Mouse (Mus musculus): Measurements from ENCODE around the gene Actg1. TPM values are rescaled to one million over a fixed set of nuclear protein-coding genes. Genes with fewer than 3 reads are reported as not detected.

The Actg1 gene
- polyA plus RNA-seq, 1 experiment = 2,358 TPM

- no peak overlapping the region for H3K4me3 ChIP-seq
- TF ChIP-seq MAX (IDR thresholded peaks at IDR 0.05; ENCODE audit: low read depth) (no peak), TCF3 (IDR thresholded peaks at IDR 0.05; ENCODE audit: insufficient read length, low read depth) (no peak), POLR2A (IDR thresholded peaks at IDR 0.05; ENCODE audit: insufficient read length, low read depth) (no peak), USF1 (IDR thresholded peaks at IDR 0.05; ENCODE audit: low read depth) (no peak), MYOG (IDR thresholded peaks at IDR 0.05; ENCODE audit: control insufficient read depth in 1 of 3, insufficient read depth in 1 of 3, insufficient read length in 2 of 3, low read depth in 2 of 3) (no peak), CEBPB (IDR thresholded peaks at IDR 0.05; ENCODE audit: insufficient read depth, poor library complexity, severe bottlenecking) (no peak), E2F4 (IDR thresholded peaks at IDR 0.05; ENCODE audit: insufficient read depth) (no peak), POLR2AphosphoS2 (IDR thresholded peaks at IDR 0.05; ENCODE audit: insufficient read length, low read depth) (no peak), REST (IDR thresholded peaks at IDR 0.05; ENCODE audit: insufficient read depth, insufficient read length) (no peak), TCF12 (IDR thresholded peaks at IDR 0.05; ENCODE audit: insufficient read depth, poor library complexity, severe bottlenecking) (no peak), SRF (IDR thresholded peaks at IDR 0.05; ENCODE audit: control insufficient read depth, insufficient read length, low read depth) (no peak), MYOD1 (IDR thresholded peaks at IDR 0.05; ENCODE audit: control insufficient read depth in 1 of 3, insufficient read length in 2 of 3, low read depth in 2 of 3) (no peak)
- no peak overlapping the region for H3ac ChIP-seq (ENCODE audit: control insufficient read depth, insufficient read length)
- no peak overlapping the region for H3K4me2 ChIP-seq (ENCODE audit: low read depth)
- H3K27me3 ChIP-seq (ENCODE audit: control insufficient read depth, insufficient read depth, insufficient read length) = no peaks in the 10 kb centered on the region
- peaks cover 6% of the 10 kb centered on the region for H3K79me2 ChIP-seq (ENCODE audit: control insufficient read depth, insufficient read depth)
- H3K36me3 ChIP-seq (ENCODE audit: control insufficient read depth, insufficient read depth) = peaks cover 5% of the 10 kb centered on the region
Measured at GRCm38 (mm10) chr11:120375324-120375723, 27.0 kb upstream of the Actg1 start.

- Histone ChIP-seq H3K36me3 (ENCODE audit: control insufficient read depth, insufficient read depth) (no peaks in the 10 kb centered on the region), H3K4me2 (ENCODE audit: low read depth) (no peak overlapping the region), H3K27me3 (ENCODE audit: control insufficient read depth, insufficient read depth, insufficient read length) (no peaks in the 10 kb centered on the region), H3K79me2 (ENCODE audit: control insufficient read depth, insufficient read depth) (peaks cover 6% of the 10 kb centered on the region), H3K4me3 (no peak overlapping the region), H3ac (ENCODE audit: control insufficient read depth, insufficient read length) (no peak overlapping the region)
- TF ChIP-seq SRF (IDR thresholded peaks at IDR 0.05; ENCODE audit: control insufficient read depth, insufficient read length, low read depth) = no peak
- TF ChIP-seq MAX (IDR thresholded peaks at IDR 0.05; ENCODE audit: low read depth) = no peak
- no peak for TF ChIP-seq TCF12 (IDR thresholded peaks at IDR 0.05; ENCODE audit: insufficient read depth, poor library complexity, severe bottlenecking)
- no peak for TF ChIP-seq CEBPB (IDR thresholded peaks at IDR 0.05; ENCODE audit: insufficient read depth, poor library complexity, severe bottlenecking)
- no peak for TF ChIP-seq USF1 (IDR thresholded peaks at IDR 0.05; ENCODE audit: low read depth)
- TF ChIP-seq E2F4 (IDR thresholded peaks at IDR 0.05; ENCODE audit: insufficient read depth) = no peak
- TF ChIP-seq TCF3 (IDR thresholded peaks at IDR 0.05; ENCODE audit: insufficient read length, low read depth) = no peak
- TF ChIP-seq MYOG (IDR thresholded peaks at IDR 0.05; ENCODE audit: control insufficient read depth in 1 of 3, insufficient read depth in 1 of 3, insufficient read length in 2 of 3, low read depth in 2 of 3) = no peak
- no peak for TF ChIP-seq MYOD1 (IDR thresholded peaks at IDR 0.05; ENCODE audit: control insufficient read depth in 1 of 3, insufficient read length in 2 of 3, low read depth in 2 of 3)
- no peak for TF ChIP-seq POLR2AphosphoS2 (IDR thresholded peaks at IDR 0.05; ENCODE audit: insufficient read length, low read depth)
- TF ChIP-seq POLR2A (IDR thresholded peaks at IDR 0.05; ENCODE audit: insufficient read length, low read depth) = no peak
- no peak for TF ChIP-seq REST (IDR thresholded peaks at IDR 0.05; ENCODE audit: insufficient read depth, insufficient read length)
Measured at GRCm38 (mm10) chr11:120373820-120374586, 25.7 kb upstream of the Actg1 start.

GRCm38 (mm10) chr11:120373025-120373424 is 24.7 kb upstream of the Actg1 start:
- TF ChIP-seq MYOD1 (IDR thresholded peaks at IDR 0.05; ENCODE audit: control insufficient read depth in 1 of 3, insufficient read length in 2 of 3, low read depth in 2 of 3) (no peak), TCF3 (IDR thresholded peaks at IDR 0.05; ENCODE audit: insufficient read length, low read depth) (no peak), MAX (IDR thresholded peaks at IDR 0.05; ENCODE audit: low read depth) (no peak), TCF12 (IDR thresholded peaks at IDR 0.05; ENCODE audit: insufficient read depth, poor library complexity, severe bottlenecking) (no peak), POLR2A (IDR thresholded peaks at IDR 0.05; ENCODE audit: insufficient read length, low read depth) (no peak), E2F4 (IDR thresholded peaks at IDR 0.05; ENCODE audit: insufficient read depth) (no peak), POLR2AphosphoS2 (IDR thresholded peaks at IDR 0.05; ENCODE audit: insufficient read length, low read depth) (no peak), CEBPB (IDR thresholded peaks at IDR 0.05; ENCODE audit: insufficient read depth, poor library complexity, severe bottlenecking) (no peak), USF1 (IDR thresholded peaks at IDR 0.05; ENCODE audit: low read depth) (no peak)
- Histone ChIP-seq H3ac (ENCODE audit: control insufficient read depth, insufficient read length) (no peak overlapping the region), H3K4me3 (no peak overlapping the region), H3K36me3 (ENCODE audit: control insufficient read depth, insufficient read depth) (no peaks in the 10 kb centered on the region), H3K79me2 (ENCODE audit: control insufficient read depth, insufficient read depth) (peaks cover 4% of the 10 kb centered on the region), H3K4me2 (ENCODE audit: low read depth) (no peak overlapping the region), H3K27me3 (ENCODE audit: control insufficient read depth, insufficient read depth, insufficient read length) (no peaks in the 10 kb centered on the region)

- no peaks in the 10 kb centered on the region for H3K27me3 ChIP-seq (ENCODE audit: control insufficient read depth, insufficient read depth, insufficient read length)
- no peaks in the 10 kb centered on the region for H3K79me2 ChIP-seq (ENCODE audit: control insufficient read depth, insufficient read depth)
- H3K4me3 ChIP-seq = no peak overlapping the region
- H3K4me2 ChIP-seq (ENCODE audit: low read depth) = no peak overlapping the region
- no peak overlapping the region for H3ac ChIP-seq (ENCODE audit: control insufficient read depth, insufficient read length)
- H3K36me3 ChIP-seq (ENCODE audit: control insufficient read depth, insufficient read depth) = no peaks in the 10 kb centered on the region
- TF ChIP-seq MYOG (IDR thresholded peaks at IDR 0.05; ENCODE audit: control insufficient read depth in 1 of 3, insufficient read depth in 1 of 3, insufficient read length in 2 of 3, low read depth in 2 of 3) (peak in 2 of 3 experiments; percentile 31 to 45), POLR2AphosphoS2 (IDR thresholded peaks at IDR 0.05; ENCODE audit: insufficient read length, low read depth) (no peak), MYOD1 (IDR thresholded peaks at IDR 0.05; ENCODE audit: control insufficient read depth in 1 of 3, insufficient read length in 2 of 3, low read depth in 2 of 3) (peak in 2 of 3 experiments; percentile 16 to 67)
Measured at GRCm38 (mm10) chr11:120369656-120370055, 21.3 kb upstream of the Actg1 start.
